Mouse (Mus musculus): ENCODE data around the gene Mylk. TPM values are rescaled to one million over a fixed set of nuclear protein-coding genes. Genes with fewer than 3 reads are reported as not detected.

The Mylk gene
- polyA plus RNA-seq, 1 experiment from 2014 or later, result 98.0 TPM

DNA sequence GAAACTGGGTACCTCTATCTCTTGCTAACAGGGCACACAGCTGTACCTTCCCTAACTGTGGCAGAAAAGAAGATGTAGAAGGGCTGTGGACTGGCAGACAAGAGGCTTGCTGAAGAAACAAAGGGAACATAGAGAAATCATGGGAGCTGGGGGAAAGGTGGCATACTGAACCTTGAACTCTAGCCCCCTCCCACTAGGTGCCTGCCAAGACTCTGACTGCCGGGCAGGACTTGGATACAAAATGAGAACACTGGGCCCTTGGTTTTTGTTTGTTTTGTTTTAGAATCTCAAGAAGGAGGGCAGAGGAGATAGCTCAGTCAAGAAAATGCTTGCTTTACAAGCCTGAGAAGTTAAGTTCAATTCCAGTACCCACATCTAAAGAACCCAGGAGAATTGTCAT lies 262.4 kb downstream of the Mylk start:
- no peaks in the 10 kb centered on the region for H3K27me3 ChIP-seq
- ChIA-PET POLR2A (interaction anchor here (0.6 kb wide), 1 partner anchor 32 kb away, joined by 3 read pairs; no protein-coding TSS in a partner anchor), CTCF (interaction anchor here (1.4 kb wide), 1 partner anchor 43 kb away, joined by 3 read pairs; no protein-coding TSS in a partner anchor)
- ATAC-seq (no peak), DNase-seq (ENCODE audit: low read depth, low spot score) (no peak)
- in situ Hi-C loops (cut with MboI; ENCODE audit: low pct_unique_long_range_greater_than_20kb), result no loop called here
- no peak for TF ChIP-seq CTCF (IDR thresholded peaks at IDR 0.05)

DNA sequence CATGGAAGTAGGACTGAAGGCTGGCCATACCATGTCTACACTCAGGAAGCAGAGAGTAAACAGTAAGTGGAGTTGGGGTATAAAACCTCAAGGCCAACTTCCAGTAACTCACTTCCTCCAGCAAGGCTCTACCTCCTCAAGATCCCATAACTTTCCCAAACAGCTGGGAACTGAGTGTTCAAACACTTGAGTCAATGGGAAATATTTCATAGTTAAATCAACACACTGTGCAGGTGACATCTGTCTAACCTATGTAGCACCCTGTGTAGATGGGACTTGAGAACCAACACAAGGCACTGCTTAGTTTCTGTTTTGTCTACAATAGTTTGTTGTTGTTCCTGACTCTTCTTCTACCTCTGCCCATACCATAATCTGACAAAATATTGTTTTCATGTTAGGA lies 263.4 kb downstream of the Mylk start:
- POLR2A ChIA-PET, result interaction anchor here (0.7 to 1.1 kb wide), 2 partner anchors 8 to 14 kb away, joined by 3 to 4 read pairs; partner anchors contain the start of gene Hacd2
- ATAC-seq, result no peak

GRCm38 (mm10) chr16:35013501-35013900 lies 268.5 kb downstream of the Mylk start:
- no peak for DNase-seq (ENCODE audit: low read depth, low spot score)
- TF ChIP-seq CTCF (IDR thresholded peaks at IDR 0.05), result no peak
- POLR2A ChIA-PET, result no interaction called here
- no peaks in the 10 kb centered on the region for H3K27me3 ChIP-seq
- CTCF ChIA-PET, result no interaction called here
- in situ Hi-C loops (cut with MboI; ENCODE audit: low pct_unique_long_range_greater_than_20kb), result no loop called here
- ATAC-seq, result no peak

More for the DNA sequence above, 263.4 kb downstream of the Mylk start:
- CTCF ChIA-PET, result interaction anchor here (1.9 kb wide), 1 partner anchor 10 kb away, joined by 7 read pairs; no protein-coding TSS in a partner anchor
- in situ Hi-C loops (cut with MboI; ENCODE audit: low pct_unique_long_range_greater_than_20kb), result no loop called here
- no peak for TF ChIP-seq CTCF (IDR thresholded peaks at IDR 0.05)
- no peaks in the 10 kb centered on the region for H3K27me3 ChIP-seq
- DNase-seq (ENCODE audit: low read depth, low spot score), result no peak

DNA sequence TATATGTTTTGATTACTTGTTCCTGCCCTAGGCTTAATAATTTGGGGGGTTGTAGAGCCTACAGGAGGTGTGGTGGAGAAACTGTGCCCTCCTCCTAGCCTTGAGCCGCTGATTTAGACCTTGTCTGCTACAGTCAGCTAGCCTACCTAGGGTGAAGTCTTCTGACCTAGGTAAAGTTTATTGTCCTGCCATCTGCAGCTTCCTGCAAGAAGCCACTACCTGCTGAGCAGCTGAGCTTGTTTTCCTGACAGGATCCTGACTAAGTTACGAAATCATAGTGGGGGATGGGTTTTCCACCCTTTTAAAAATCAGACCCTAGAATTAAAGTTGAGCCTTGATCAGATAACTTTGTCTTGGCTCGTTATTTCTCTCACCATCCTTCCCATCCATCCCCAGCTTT lies 271.5 kb downstream of the Mylk start:
- in situ Hi-C loops (cut with MboI; ENCODE audit: low pct_unique_long_range_greater_than_20kb), result no loop called here
- POLR2A ChIA-PET, result no interaction called here
- DNase-seq (ENCODE audit: low read depth, low spot score) (no peak), ATAC-seq (no peak)
- TF ChIP-seq CTCF (IDR thresholded peaks at IDR 0.05), result no peak
- peaks cover 7% of the 10 kb centered on the region for H3K27me3 ChIP-seq
- CTCF ChIA-PET, result interaction anchor here (1.5 kb wide), 1 partner anchor 12 kb away, joined by 3 read pairs; no protein-coding TSS in a partner anchor

DNA sequence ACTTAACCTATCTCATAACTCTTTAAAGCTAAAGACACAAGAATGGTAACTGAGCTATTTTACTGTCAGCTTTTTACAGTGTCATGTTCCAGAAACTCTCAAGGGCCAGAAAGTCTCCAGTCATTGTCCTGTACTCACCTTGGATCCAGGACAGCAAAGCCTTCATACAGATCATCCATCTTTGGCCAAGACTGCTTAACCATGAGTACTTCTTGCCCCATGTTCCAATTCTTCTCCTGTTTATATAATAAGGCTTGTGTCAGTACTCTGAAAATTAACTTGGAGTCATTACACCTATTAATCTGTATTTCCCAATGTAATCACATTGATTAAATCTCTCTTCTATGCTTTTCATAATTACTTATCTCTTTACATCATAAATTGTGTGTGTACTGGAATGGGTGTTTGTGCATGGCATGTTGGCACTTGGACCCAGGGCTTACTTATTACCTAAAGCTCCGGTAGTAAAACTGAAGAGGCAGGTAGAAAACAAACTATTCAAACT lies 273.5 kb downstream of the Mylk start:
- H3K27me3 ChIP-seq, result peaks cover 7% of the 10 kb centered on the region
- TF ChIP-seq CTCF (IDR thresholded peaks at IDR 0.05), result no peak
- ChIA-PET CTCF (no interaction called here), POLR2A (no interaction called here)
- ATAC-seq (no peak), DNase-seq (ENCODE audit: low read depth, low spot score) (no peak)
- in situ Hi-C loops (cut with MboI; ENCODE audit: low pct_unique_long_range_greater_than_20kb), result no loop called here

GRCm38 (mm10) chr16:35021903-35022241 lies 276.9 kb downstream of the Mylk start:
- peaks cover 7% of the 10 kb centered on the region for H3K27me3 ChIP-seq
- ChIA-PET POLR2A (interaction anchor here (1.0 kb wide), 1 partner anchor 13 kb away, joined by 4 read pairs; no protein-coding TSS in a partner anchor), CTCF (no interaction called here)
- in situ Hi-C loops (cut with MboI; ENCODE audit: low pct_unique_long_range_greater_than_20kb), result no loop called here
- TF ChIP-seq CTCF (IDR thresholded peaks at IDR 0.05), result no peak
- DNase-seq (ENCODE audit: low read depth, low spot score) (no peak), ATAC-seq (no peak)

DNA sequence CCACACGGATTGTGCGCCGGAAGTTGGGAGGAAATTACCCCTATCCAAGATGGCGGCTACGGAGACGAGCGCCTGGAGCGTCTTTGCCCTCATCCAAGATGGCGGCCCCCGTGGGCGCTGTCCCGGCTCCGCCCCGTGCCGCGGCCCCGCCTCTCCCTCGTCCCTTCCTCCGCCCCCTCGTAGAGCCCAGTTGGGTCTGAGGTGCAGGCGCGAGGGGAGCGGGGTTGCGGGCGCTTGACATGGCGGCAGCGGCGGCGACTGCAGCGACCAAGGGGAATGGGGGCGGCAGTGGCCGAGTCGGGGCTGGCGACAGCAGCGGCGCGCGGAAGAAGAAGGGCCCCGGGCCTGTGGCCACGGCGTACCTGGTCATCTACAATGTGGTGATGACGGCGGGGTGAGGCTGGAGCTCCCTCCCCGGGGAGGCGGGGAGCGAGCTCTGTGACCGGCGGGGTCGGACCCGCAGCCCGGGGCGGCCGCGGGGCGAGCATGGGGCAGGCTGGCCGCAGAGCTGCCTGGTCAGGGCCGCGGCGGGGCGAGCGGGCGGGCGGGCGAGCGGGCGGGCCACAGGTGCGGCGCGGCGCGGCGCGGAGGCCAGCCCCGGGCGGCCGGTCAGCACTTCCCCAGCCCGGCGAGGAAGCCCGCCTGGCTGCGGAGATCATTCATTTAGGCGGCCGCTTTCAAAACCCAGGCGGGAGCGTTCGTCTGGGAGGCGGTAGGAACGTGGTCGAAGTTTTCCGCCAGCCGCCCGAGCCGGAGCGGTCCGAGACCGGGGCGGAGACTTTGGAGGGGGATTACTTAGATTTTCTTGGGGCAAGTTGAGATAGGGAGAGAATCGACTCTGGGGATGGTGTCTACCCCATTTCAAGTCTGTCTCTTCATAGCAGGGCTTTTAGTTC lies 277.5 kb downstream of the Mylk start, which contains the start of gene Hacd2:
Gene Hacd2, plus strand, starts transcription at position 187 of the 896 bp plus-strand sequence.
- DNase-seq (ENCODE audit: low read depth, low spot score) (peak; percentile 55), ATAC-seq (peak; percentile 95)
- in situ Hi-C loops (cut with MboI; ENCODE audit: low pct_unique_long_range_greater_than_20kb), result no loop called here
- peaks cover 7% of the 10 kb centered on the region for H3K27me3 ChIP-seq
- POLR2A ChIA-PET, result interaction anchor here (1.0 kb wide), 1 partner anchor 13 kb away, joined by 4 read pairs; no protein-coding TSS in a partner anchor
- TF ChIP-seq CTCF (IDR thresholded peaks at IDR 0.05), result no peak
- CTCF ChIA-PET, result no interaction called here

GRCm38 (mm10) chr16:35023138-35023735 lies 278.2 kb downstream of the Mylk start:
- ChIA-PET POLR2A (interaction anchor here (0.7 kb wide), 1 partner anchor 617 kb away, joined by 5 read pairs; no protein-coding TSS in a partner anchor), CTCF (no interaction called here)
- ATAC-seq (no peak), DNase-seq (ENCODE audit: low read depth, low spot score) (no peak)
- TF ChIP-seq CTCF (IDR thresholded peaks at IDR 0.05), result no peak
- in situ Hi-C loops (cut with MboI; ENCODE audit: low pct_unique_long_range_greater_than_20kb), result no loop called here
- peaks cover 7% of the 10 kb centered on the region for H3K27me3 ChIP-seq

DNA sequence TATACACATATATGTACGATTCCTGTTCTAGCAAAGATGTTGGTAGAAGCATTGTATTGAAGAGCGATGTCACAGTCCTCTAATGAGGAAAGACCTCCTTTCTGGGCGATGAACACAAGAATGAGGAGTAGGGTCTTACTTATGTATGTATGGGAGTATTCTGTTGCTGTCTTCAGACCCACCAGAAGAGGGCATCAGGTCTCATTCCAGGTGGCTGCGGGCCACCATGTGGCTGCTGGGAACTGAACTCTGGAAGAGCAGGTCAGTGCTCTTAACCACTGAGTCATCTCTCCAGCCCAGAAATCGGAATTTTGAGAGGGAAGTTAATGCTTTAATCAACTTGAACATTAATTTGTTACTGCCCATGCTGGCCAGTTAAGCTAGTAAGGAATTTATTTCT lies 279.3 kb downstream of the Mylk start:
- CTCF ChIA-PET, result no interaction called here
- in situ Hi-C loops (cut with MboI; ENCODE audit: low pct_unique_long_range_greater_than_20kb), result no loop called here
- TF ChIP-seq CTCF (IDR thresholded peaks at IDR 0.05), result peak; percentile 58
- POLR2A ChIA-PET, result interaction anchor here (0.7 kb wide), 1 partner anchor 618 kb away, joined by 5 read pairs; no protein-coding TSS in a partner anchor
- DNase-seq (ENCODE audit: low read depth, low spot score), result no peak
- peaks cover 6% of the 10 kb centered on the region for H3K27me3 ChIP-seq
- no peak for ATAC-seq

DNA sequence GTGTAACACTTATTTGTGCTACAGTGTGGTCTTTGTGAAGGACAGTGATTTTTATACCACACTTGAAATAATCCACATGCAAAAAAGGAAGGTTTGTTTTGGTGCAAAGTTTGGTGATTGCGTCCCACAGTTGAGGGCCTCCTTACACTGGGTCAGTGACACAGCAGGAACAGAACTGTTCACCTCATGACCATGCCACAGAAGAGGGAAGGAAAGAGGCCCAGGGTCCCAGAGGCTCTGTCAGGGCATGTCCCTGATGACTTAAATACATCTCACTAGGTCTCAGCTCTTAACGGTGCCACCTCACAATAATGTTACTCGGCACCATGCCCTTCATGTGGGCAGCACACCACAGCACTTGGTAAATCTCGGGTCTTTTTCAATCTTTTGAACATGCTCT lies 280.3 kb downstream of the Mylk start:
- ATAC-seq, result no peak
- no peak for DNase-seq (ENCODE audit: low read depth, low spot score)
- CTCF ChIA-PET, result no interaction called here
- H3K27me3 ChIP-seq, result peaks cover 4% of the 10 kb centered on the region
- TF ChIP-seq CTCF (IDR thresholded peaks at IDR 0.05), result no peak
- POLR2A ChIA-PET, result no interaction called here
- in situ Hi-C loops (cut with MboI; ENCODE audit: low pct_unique_long_range_greater_than_20kb), result no loop called here

GRCm38 (mm10) chr16:35033241-35033640 lies 288.2 kb downstream of the Mylk start:
- no peak for DNase-seq (ENCODE audit: low read depth, low spot score)
- no peak for ATAC-seq
- no peak for TF ChIP-seq CTCF (IDR thresholded peaks at IDR 0.05)
- no peaks in the 10 kb centered on the region for H3K27me3 ChIP-seq
- POLR2A ChIA-PET, result no interaction called here
- CTCF ChIA-PET, result no interaction called here
- in situ Hi-C loops (cut with MboI; ENCODE audit: low pct_unique_long_range_greater_than_20kb), result no loop called here
